In genomic region chr11:82406358-82407221, GRCm38 (mm10) we compare ENCODE assay signal across 13 mouse cellular contexts. TPM values are rescaled to one million over a fixed set of nuclear protein-coding genes. Genes with fewer than 3 reads are reported as not detected.
DNase-seq lines count a peak whose midpoint lies in the region; ATAC-seq and TF ChIP-seq lines count a peak whose summit lies in the region.
"Had no signal": no experiment of that assay in that cellular context is flagged by ENCODE, and none has a peak within 500 bp of the region (broad histone marks: within the 10 kb centered on the region; RNA-seq: fewer than 3 reads in every experiment).

No protein-coding gene starts in this region.

- H3K27ac ChIP-seq in neural tube, embryonic 15.5 days (replicated peaks): no peak overlapping the region
- H3K27ac ChIP-seq in hindbrain, postnatal 0 days: no peak overlapping the region
- H3K27ac ChIP-seq: forebrain, embryonic 15.5 days; liver, embryonic 14.5 days had no signal

- H3K9ac ChIP-seq in neural tube, embryonic 15.5 days (replicated peaks): no peak overlapping the region
- H3K9ac ChIP-seq in hindbrain, postnatal 0 days (replicated peaks; ENCODE audit: low read length): no peak overlapping the region
- H3K9ac ChIP-seq: forebrain, embryonic 15.5 days; liver, embryonic 14.5 days had no signal

- H3K4me1 ChIP-seq in neural tube, embryonic 15.5 days: peaks cover 17% of the 10 kb centered on the region
- H3K4me1 ChIP-seq in hindbrain, postnatal 0 days (ENCODE audit: insufficient read depth, low read length): peaks cover 9% of the 10 kb centered on the region
- H3K4me1 ChIP-seq: forebrain, embryonic 15.5 days had no signal

- no peaks in the 10 kb centered on the region for H3K9me3 ChIP-seq in neural tube, embryonic 15.5 days (replicated peaks)
- no peaks in the 10 kb centered on the region for H3K9me3 ChIP-seq in hindbrain, postnatal 0 days (ENCODE audit: low read length)
- H3K9me3 ChIP-seq: forebrain, embryonic 15.5 days had no signal

- TF ChIP-seq CTCF in hindbrain, postnatal 0 days (IDR thresholded peaks at IDR 0.05; ENCODE audit: low read depth): no peak

- ATAC-seq in neural tube, embryonic 15.5 days (ENCODE audit: low FRiP score): no peak
- peak; percentile 21; the same call in 1 of the 2 replicates for ATAC-seq in hindbrain, postnatal 0 days
- ATAC-seq: forebrain, embryonic 15.5 days had no signal

- no peaks in the 10 kb centered on the region for H3K36me3 ChIP-seq in neural tube, embryonic 15.5 days
- no peaks in the 10 kb centered on the region for H3K36me3 ChIP-seq in hindbrain, postnatal 0 days (ENCODE audit: insufficient read depth, low read length)
- H3K36me3 ChIP-seq: forebrain, embryonic 15.5 days had no signal

- WGBS in neural tube, embryonic 15.5 days: 22% methylated on average over 11 of the region's 11 CpGs
- 30% methylated on average over 11 of the region's 11 CpGs for WGBS in hindbrain, postnatal 0 days

- no peak overlapping the region for H3K4me3 ChIP-seq in neural tube, embryonic 15.5 days (replicated peaks)
- H3K4me3 ChIP-seq in hindbrain, postnatal 0 days (ENCODE audit: low read length): no peak overlapping the region
- H3K4me3 ChIP-seq: forebrain, embryonic 15.5 days had no signal

- no peak overlapping the region for H3K4me2 ChIP-seq in neural tube, embryonic 15.5 days
- H3K4me2 ChIP-seq in hindbrain, postnatal 0 days (ENCODE audit: low read depth, low read length): no peak overlapping the region
- H3K4me2 ChIP-seq: forebrain, embryonic 15.5 days had no signal

- peak; percentile 76 for DNase-seq in neural tube, embryonic 10.5 days (ENCODE audit: extremely low spot score, low spot score)
- DNase-seq in hindbrain, postnatal 0 days (ENCODE audit: low spot score): no peak
- DNase-seq in kidney, postnatal 25 days: peak; percentile 54 to 65
- DNase-seq in layer of hippocampus, postnatal 14 days (ENCODE audit: low spot score in 2 of 2): no peak
- DNase-seq in gastrocnemius, postnatal 25 days: no peak
- no peak for DNase-seq in layer of hippocampus, postnatal 25 days (ENCODE audit: extremely low spot score in 1 of 2, low spot score in 1 of 2)
- DNase-seq: cerebellum, adult 11 months; heart, adult 18-20 months; right cerebral cortex, postnatal 4 days had no signal

- no peaks in the 10 kb centered on the region for H3K27me3 ChIP-seq in neural tube, embryonic 15.5 days (replicated peaks)
- H3K27me3 ChIP-seq in hindbrain, postnatal 0 days (ENCODE audit: insufficient read depth, low read length): no peaks in the 10 kb centered on the region
- H3K27me3 ChIP-seq: forebrain, embryonic 15.5 days had no signal

RNA-seq across cellular contexts. Expression of gene Tmem132e, which starts 17.9 kb away (rescaled TPM):
- 5.1 and 5.7 TPM in 2 replicates for polyA plus RNA-seq in neural tube, embryonic 15.5 days (2015; fragmentation: Nextera tagmentation; extraction: Ambion mirVana)
- 48.9 and 52.8 TPM in 2 replicates for total RNA-seq in hindbrain, postnatal 0 days (2014; rRNA removed)
- 4.0 and 4.6 TPM in 2 replicates for polyA plus RNA-seq in hindbrain, postnatal 0 days (2015; fragmentation: Nextera tagmentation; extraction: Ambion mirVana)
- 10 to 100 TPM in 1 of 2 experiments, 1 to 10 TPM in 1; 9.9 to 13.9 TPM for total RNA-seq in layer of hippocampus, postnatal 14 days (2021)
- under 1 TPM; 0.13 to 0.15 TPM for total RNA-seq in gastrocnemius, postnatal 25 days (2021)
- total RNA-seq in layer of hippocampus, postnatal 25 days (2021): 1 to 10 TPM; 8.4 to 9.8 TPM
- total RNA-seq: common myeloid progenitor, adult 5-6 weeks had no signal

Comparison
In these comparisons a context has a peak if more than half of its experiments do, and no peak if none do; other contexts are left out.
1. DNase-seq: peak in neural tube, embryonic 10.5 days (single experiment) and kidney, postnatal 25 days (2 of 2); none in hindbrain, postnatal 0 days (single experiment), layer of hippocampus, postnatal 14 days (0 of 2), gastrocnemius, postnatal 25 days (single experiment) and layer of hippocampus, postnatal 25 days (0 of 2).
2. RNA of gene Tmem132e, which starts 17.9 kb away (total RNA-seq): 48.9 to 52.8 TPM in hindbrain, postnatal 0 days, 9.9 to 13.9 TPM in layer of hippocampus, postnatal 14 days and 8.4 to 9.8 TPM in layer of hippocampus, postnatal 25 days; 0.13 to 0.15 TPM in gastrocnemius, postnatal 25 days; every median in the first group is over 4 times any median in the second.